Mouse (Mus musculus): ENCODE measurements around the gene Lrfn5. TPM values are rescaled to one million over a fixed set of nuclear protein-coding genes. Genes with fewer than 3 reads are reported as not detected.

Lrfn5 gene
- 0.37 and 0.79 TPM in 2 replicates for polyA plus RNA-seq (2016; fragmentation: Nextera tagmentation; extraction: Ambion mirVana)

- Histone ChIP-seq H3K4me1 (peaks cover 36% of the 10 kb centered on the region), H3K4me3 (peak within 1 kb of the TSS; percentile 66), H3K27me3 (ENCODE audit: poor library complexity, severe bottlenecking) (peaks cover 75% of the 10 kb centered on the region), H3K9me3 (no peaks in the 10 kb centered on the region), H3K27ac (peak within 1 kb of the TSS; percentile 84), H3K36me3 (replicated peaks) (no peaks in the 10 kb centered on the region)
- DNase-seq (ENCODE audit: extremely low spot score, low spot score), result peak; percentile 75
- under 1% methylated on average over 45 of the region's 50 CpGs for WGBS
These were observed at the start of gene Lrfn5 for GRCm38 (mm10) chr12:61522829-61523370. Gene Lrfn5, plus strand, starts transcription at chr12:61523150.

- Histone ChIP-seq H3K4me1 (peaks cover 36% of the 10 kb centered on the region), H3K36me3 (replicated peaks) (no peaks in the 10 kb centered on the region), H3K27ac (no peak overlapping the region), H3K27me3 (ENCODE audit: poor library complexity, severe bottlenecking) (peaks cover 65% of the 10 kb centered on the region), H3K4me3 (peak overlapping the region; percentile 39), H3K9me3 (no peaks in the 10 kb centered on the region)
- WGBS, result 3% methylated on average over 20 of the region's 20 CpGs
- DNase-seq (ENCODE audit: extremely low spot score, low spot score), result peak; percentile 17
These were observed 1.3 kb upstream of the Lrfn5 start for GRCm38 (mm10) chr12:61521501-61522147.

GRCm38 (mm10) chr12:61522148-61522828, 662 bp upstream of the Lrfn5 start:
- H3K9me3 ChIP-seq, result no peaks in the 10 kb centered on the region
- peaks cover 36% of the 10 kb centered on the region for H3K4me1 ChIP-seq
- WGBS, result 2% methylated on average over 6 of the region's 6 CpGs
- H3K4me3 ChIP-seq, result peak overlapping the region; percentile 66
- no peak overlapping the region for H3K27ac ChIP-seq
- peaks cover 70% of the 10 kb centered on the region for H3K27me3 ChIP-seq (ENCODE audit: poor library complexity, severe bottlenecking)
- H3K36me3 ChIP-seq (replicated peaks), result no peaks in the 10 kb centered on the region
- DNase-seq (ENCODE audit: extremely low spot score, low spot score), result peak; percentile 32

- no peaks in the 10 kb centered on the region for H3K9me3 ChIP-seq
- H3K4me1 ChIP-seq, result peaks cover 36% of the 10 kb centered on the region
- H3K27me3 ChIP-seq (ENCODE audit: poor library complexity, severe bottlenecking), result peaks cover 78% of the 10 kb centered on the region
- WGBS, result 1% methylated on average over 16 of the region's 16 CpGs
- H3K36me3 ChIP-seq (replicated peaks), result no peaks in the 10 kb centered on the region
- no peak overlapping the region for H3K27ac ChIP-seq
- DNase-seq (ENCODE audit: extremely low spot score, low spot score), result peak; percentile 34
- H3K4me3 ChIP-seq, result peak overlapping the region; percentile 66
These were observed 757 bp downstream of the Lrfn5 start for GRCm38 (mm10) chr12:61523631-61524182.

- 1% methylated on average over 33 of the region's 33 CpGs for WGBS
- H3K4me1 ChIP-seq, result peaks cover 36% of the 10 kb centered on the region
- H3K9me3 ChIP-seq, result no peaks in the 10 kb centered on the region
- DNase-seq (ENCODE audit: extremely low spot score, low spot score), result peak; percentile 41
- no peak overlapping the region for H3K27ac ChIP-seq
- H3K27me3 ChIP-seq (ENCODE audit: poor library complexity, severe bottlenecking), result peaks cover 78% of the 10 kb centered on the region
- H3K36me3 ChIP-seq (replicated peaks), result no peaks in the 10 kb centered on the region
- peak overlapping the region; percentile 66 for H3K4me3 ChIP-seq
These were observed 1.3 kb downstream of the Lrfn5 start for GRCm38 (mm10) chr12:61524183-61524651.

GRCm38 (mm10) chr12:61526199-61526598, 3.2 kb downstream of the Lrfn5 start:
- DNase-seq (ENCODE audit: extremely low spot score, low spot score), result peak; percentile 50
- Histone ChIP-seq H3K27ac (no peak overlapping the region), H3K4me1 (peaks cover 35% of the 10 kb centered on the region), H3K27me3 (ENCODE audit: poor library complexity, severe bottlenecking) (peaks cover 63% of the 10 kb centered on the region), H3K4me3 (peak overlapping the region; percentile 18; the same call in 1 of the 2 replicates), H3K9me3 (no peaks in the 10 kb centered on the region), H3K36me3 (replicated peaks) (no peaks in the 10 kb centered on the region)
- 1% methylated on average over 9 of the region's 9 CpGs for WGBS

- no peaks in the 10 kb centered on the region for H3K36me3 ChIP-seq (replicated peaks)
- no peak for DNase-seq (ENCODE audit: extremely low spot score, low spot score)
- no peaks in the 10 kb centered on the region for H3K27me3 ChIP-seq (ENCODE audit: poor library complexity, severe bottlenecking)
- H3K9me3 ChIP-seq, result no peaks in the 10 kb centered on the region
- H3K27ac ChIP-seq, result no peak overlapping the region
- 87% methylated on average over 5 of the region's 5 CpGs for WGBS
- H3K4me1 ChIP-seq, result no peaks in the 10 kb centered on the region
- no peak overlapping the region for H3K4me3 ChIP-seq
These were observed 57.0 kb downstream of the Lrfn5 start for GRCm38 (mm10) chr12:61579949-61580348.

GRCm38 (mm10) chr12:61600305-61600704, 77.4 kb downstream of the Lrfn5 start:
- Histone ChIP-seq H3K4me3 (no peak overlapping the region), H3K9me3 (no peaks in the 10 kb centered on the region), H3K4me1 (no peaks in the 10 kb centered on the region), H3K36me3 (replicated peaks) (no peaks in the 10 kb centered on the region), H3K27ac (no peak overlapping the region), H3K27me3 (ENCODE audit: poor library complexity, severe bottlenecking) (no peaks in the 10 kb centered on the region)
- no peak for DNase-seq (ENCODE audit: extremely low spot score, low spot score)

- Histone ChIP-seq H3K9me3 (no peaks in the 10 kb centered on the region), H3K4me1 (no peaks in the 10 kb centered on the region), H3K27ac (no peak overlapping the region), H3K4me3 (no peak overlapping the region), H3K27me3 (ENCODE audit: poor library complexity, severe bottlenecking) (no peaks in the 10 kb centered on the region), H3K36me3 (replicated peaks) (no peaks in the 10 kb centered on the region)
- 93% methylated on average over 3 of the region's 3 CpGs for whole genome bisulfite sequencing
- DNase-seq (ENCODE audit: extremely low spot score, low spot score), result no peak
These were observed 84.9 kb downstream of the Lrfn5 start for GRCm38 (mm10) chr12:61607871-61608270.

GRCm38 (mm10) chr12:61610081-61610480, 87.1 kb downstream of the Lrfn5 start:
- no peaks in the 10 kb centered on the region for H3K4me1 ChIP-seq
- no peaks in the 10 kb centered on the region for H3K36me3 ChIP-seq (replicated peaks)
- H3K27ac ChIP-seq, result no peak overlapping the region
- no peaks in the 10 kb centered on the region for H3K9me3 ChIP-seq
- WGBS, result 74% methylated on average over 1 of the region's 1 CpGs
- H3K4me3 ChIP-seq, result no peak overlapping the region
- H3K27me3 ChIP-seq (ENCODE audit: poor library complexity, severe bottlenecking), result no peaks in the 10 kb centered on the region
- no peak for DNase-seq (ENCODE audit: extremely low spot score, low spot score)

- Histone ChIP-seq H3K4me1 (no peaks in the 10 kb centered on the region), H3K27ac (no peak overlapping the region), H3K4me3 (no peak overlapping the region), H3K9me3 (no peaks in the 10 kb centered on the region), H3K27me3 (ENCODE audit: poor library complexity, severe bottlenecking) (no peaks in the 10 kb centered on the region), H3K36me3 (replicated peaks) (no peaks in the 10 kb centered on the region)
- no peak for DNase-seq (ENCODE audit: extremely low spot score, low spot score)
These were observed 101.6 kb downstream of the Lrfn5 start for GRCm38 (mm10) chr12:61624532-61624931.

- Histone ChIP-seq H3K4me3 (no peak overlapping the region), H3K9me3 (no peaks in the 10 kb centered on the region), H3K36me3 (replicated peaks) (no peaks in the 10 kb centered on the region), H3K27ac (no peak overlapping the region), H3K4me1 (no peaks in the 10 kb centered on the region), H3K27me3 (ENCODE audit: poor library complexity, severe bottlenecking) (no peaks in the 10 kb centered on the region)
- no peak for DNase-seq (ENCODE audit: extremely low spot score, low spot score)
- 89% methylated on average over 5 of the region's 5 CpGs for WGBS
These were observed 131.4 kb downstream of the Lrfn5 start for GRCm38 (mm10) chr12:61654380-61654779.

GRCm38 (mm10) chr12:61723158-61723557, 200.2 kb downstream of the Lrfn5 start:
- Histone ChIP-seq H3K9me3 (no peaks in the 10 kb centered on the region), H3K27ac (no peak overlapping the region), H3K4me1 (no peaks in the 10 kb centered on the region), H3K4me3 (no peak overlapping the region), H3K27me3 (ENCODE audit: poor library complexity, severe bottlenecking) (no peaks in the 10 kb centered on the region), H3K36me3 (replicated peaks) (no peaks in the 10 kb centered on the region)
- no peak for DNase-seq (ENCODE audit: extremely low spot score, low spot score)
